In the genomic region with DNA sequence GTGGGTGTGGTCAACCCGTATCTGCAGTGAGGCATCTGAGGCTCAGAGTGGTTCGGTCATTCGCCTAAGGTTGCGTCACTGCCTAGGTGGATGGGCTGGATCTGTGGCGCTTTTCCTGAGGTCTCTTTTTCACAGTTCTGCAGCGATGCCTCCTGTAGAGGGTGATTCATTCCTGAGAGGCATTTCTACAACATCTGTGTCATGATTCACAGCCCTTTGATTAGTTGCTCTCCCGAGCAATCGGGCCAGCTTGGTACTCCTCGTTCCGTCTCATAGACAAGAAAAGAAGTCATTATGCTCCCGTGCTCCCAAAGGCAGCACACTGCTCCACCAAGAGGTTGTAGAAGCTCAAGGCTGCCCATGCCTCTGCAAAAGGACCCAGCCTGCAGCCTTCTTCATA, we compare ENCODE assay signal across 11 mouse cellular contexts. TPM values are rescaled to one million over a fixed set of nuclear protein-coding genes. Genes with fewer than 3 reads are reported as not detected.
DNase-seq lines count a peak whose midpoint lies in the region; ATAC-seq and TF ChIP-seq lines count a peak whose summit lies in the region.
"Had no signal": no experiment of that assay in that cellular context is flagged by ENCODE, and none has a peak within 500 bp of the region (broad histone marks: within the 10 kb centered on the region; RNA-seq: fewer than 3 reads in every experiment).

No protein-coding gene starts in this region.

- WGBS in kidney, embryonic 14.5 days, result 39% methylated on average over 11 of the region's 11 CpGs
- 74% methylated on average over 11 of the region's 11 CpGs for WGBS in hindbrain, embryonic 12.5 days
- 81% methylated on average over 11 of the region's 11 CpGs for WGBS in midbrain, embryonic 11.5 days

- no peak overlapping the region for H3K4me3 ChIP-seq in kidney, embryonic 14.5 days (ENCODE audit: low read length)
- H3K4me3 ChIP-seq in layer of hippocampus, adult 2 months, result no peak overlapping the region
- no peak overlapping the region for H3K4me3 ChIP-seq in hindbrain, embryonic 12.5 days
- H3K4me3 ChIP-seq in midbrain, embryonic 11.5 days (ENCODE audit: low read depth, low read length), result no peak overlapping the region
- H3K4me3 ChIP-seq: heart, embryonic 13.5 days; limb, embryonic 13.5 days had no signal

- H3K36me3 ChIP-seq in kidney, embryonic 14.5 days (ENCODE audit: control insufficient read depth, insufficient read depth, low read length), result no peaks in the 10 kb centered on the region
- no peaks in the 10 kb centered on the region for H3K36me3 ChIP-seq in hindbrain, embryonic 12.5 days
- H3K36me3 ChIP-seq in midbrain, embryonic 11.5 days (ENCODE audit: control insufficient read depth, insufficient read depth, low read length), result no peaks in the 10 kb centered on the region
- H3K36me3 ChIP-seq: G1E; heart, embryonic 13.5 days; limb, embryonic 13.5 days had no signal

- peak; percentile 61 for TF ChIP-seq CTCF in layer of hippocampus, adult 2 months (conservative IDR thresholded peaks at IDR 0.05)

- no peaks in the 10 kb centered on the region for H3K9me3 ChIP-seq in kidney, embryonic 14.5 days (ENCODE audit: control insufficient read depth, low read length)
- no peaks in the 10 kb centered on the region for H3K9me3 ChIP-seq in hindbrain, embryonic 12.5 days (replicated peaks)
- H3K9me3 ChIP-seq in midbrain, embryonic 11.5 days (ENCODE audit: control insufficient read depth, low read length), result no peaks in the 10 kb centered on the region
- H3K9me3 ChIP-seq: heart, embryonic 13.5 days; limb, embryonic 13.5 days had no signal

- peak; percentile 31 for DNase-seq in kidney, adult 9 months
- peak; percentile 31 to 67 for DNase-seq in layer of hippocampus, adult 2 months (ENCODE audit: low spot score in 2 of 2)
- DNase-seq in right cerebral cortex, postnatal 25 days, result peak; percentile 28
- no peak for DNase-seq in midbrain, embryonic 11.5 days (ENCODE audit: low spot score, missing footprints)
- no peak for DNase-seq in urinary bladder, postnatal 14 days (ENCODE audit: low spot score)

- H3K27ac ChIP-seq in kidney, embryonic 14.5 days (ENCODE audit: low read depth, low read length), result no peak overlapping the region
- H3K27ac ChIP-seq in layer of hippocampus, adult 2 months, result peak overlapping the region; percentile 52
- H3K27ac ChIP-seq in hindbrain, embryonic 12.5 days, result no peak overlapping the region
- H3K27ac ChIP-seq in midbrain, embryonic 11.5 days (ENCODE audit: low read depth, low read length), result no peak overlapping the region
- H3K27ac ChIP-seq: heart, embryonic 13.5 days; limb, embryonic 13.5 days had no signal

- no peak for ATAC-seq in kidney, embryonic 14.5 days (ENCODE audit: low FRiP score, low TSS enrichment)
- peak; percentile 42; the same call in 1 of the 2 replicates for ATAC-seq in common myeloid progenitor, adult 5-6 weeks (replicated peaks; ENCODE audit: low read depth, poor library complexity, severe bottlenecking)
- no peak for ATAC-seq in hindbrain, embryonic 12.5 days (ENCODE audit: low FRiP score)
- ATAC-seq in midbrain, embryonic 11.5 days (ENCODE audit: low FRiP score), result no peak

- H3K4me2 ChIP-seq in kidney, embryonic 14.5 days (replicated peaks; ENCODE audit: low read depth, low read length), result no peak overlapping the region
- no peak overlapping the region for H3K4me2 ChIP-seq in hindbrain, embryonic 12.5 days (replicated peaks)
- H3K4me2 ChIP-seq in midbrain, embryonic 11.5 days, result no peak overlapping the region
- H3K4me2 ChIP-seq: heart, embryonic 13.5 days; limb, embryonic 13.5 days had no signal

- no peaks in the 10 kb centered on the region for H3K27me3 ChIP-seq in kidney, embryonic 14.5 days (ENCODE audit: control insufficient read depth, insufficient read depth, low read length)
- no peaks in the 10 kb centered on the region for H3K27me3 ChIP-seq in hindbrain, embryonic 12.5 days
- no peaks in the 10 kb centered on the region for H3K27me3 ChIP-seq in midbrain, embryonic 11.5 days (ENCODE audit: control insufficient read depth, insufficient read depth, low read length)
- H3K27me3 ChIP-seq: limb, embryonic 13.5 days had no signal

- no peaks in the 10 kb centered on the region; the same call in 1 of the 2 replicates for H3K4me1 ChIP-seq in kidney, embryonic 14.5 days (ENCODE audit: control insufficient read depth, insufficient read depth, low read length)
- H3K4me1 ChIP-seq in hindbrain, embryonic 12.5 days, result no peaks in the 10 kb centered on the region
- H3K4me1 ChIP-seq in midbrain, embryonic 11.5 days (ENCODE audit: control insufficient read depth, insufficient read depth, low read length), result no peaks in the 10 kb centered on the region

- no peak overlapping the region for H3K9ac ChIP-seq in kidney, embryonic 14.5 days (ENCODE audit: low read depth, low read length)
- no peak overlapping the region for H3K9ac ChIP-seq in hindbrain, embryonic 12.5 days
- H3K9ac ChIP-seq in midbrain, embryonic 11.5 days (ENCODE audit: low read length), result no peak overlapping the region
- H3K9ac ChIP-seq: heart, embryonic 13.5 days; limb, embryonic 13.5 days had no signal

RNA-seq across cellular contexts. Expression of gene Cmtm8, which starts 11.4 kb away (rescaled TPM):
- 36.0 and 43.0 TPM in 2 replicates for polyA plus RNA-seq in kidney, embryonic 14.5 days (2014; fragmentation: Nextera tagmentation; extraction: Ambion mirVana)
- 3.1 TPM in 1 of 2 replicates, not detected in the other for total RNA-seq in common myeloid progenitor, adult 5-6 weeks (2017)
- 1 to 10 TPM; 2.3 to 3.1 TPM for total RNA-seq in layer of hippocampus, adult 2 months (2021)
- 24.1 and 41.5 TPM in 2 replicates for polyA plus RNA-seq in hindbrain, embryonic 12.5 days (2016; fragmentation: Nextera tagmentation; extraction: Ambion mirVana)
- polyA plus RNA-seq in midbrain, embryonic 11.5 days (2014; fragmentation: Nextera tagmentation; extraction: Ambion mirVana), result 13.6 and 15.5 TPM in 2 replicates
- polyA plus RNA-seq: G1E had no signal

Comparison
In these comparisons a context has a peak if more than half of its experiments do, and no peak if none do; other contexts are left out.
1. DNase-seq: peak in kidney, adult 9 months (single experiment), layer of hippocampus, adult 2 months (2 of 2) and right cerebral cortex, postnatal 25 days (single experiment); none in midbrain, embryonic 11.5 days (single experiment) and urinary bladder, postnatal 14 days (single experiment).